Mouse (Mus musculus): ENCODE data around the gene 1600014C23Rik. TPM values are rescaled to one million over a fixed set of nuclear protein-coding genes. Genes with fewer than 3 reads are reported as not detected.

Gene 1600014C23Rik
- total and polyA plus RNA-seq, 3 experiments = 0.81 to 2.7 TPM; not detected in 1

- TF ChIP-seq E2F4 (IDR thresholded peaks at IDR 0.05; ENCODE audit: borderline replicate concordance, low read depth, low read length) (no peak), TAL1 (IDR thresholded peaks at IDR 0.05; ENCODE audit: low read length) (peak; percentile 16; the same call in 1 of the 2 replicates), TCF12 (IDR thresholded peaks at IDR 0.05; ENCODE audit: low read depth, low read length) (0 out of 2 replicates have a peak, but pooled peaks have one; percentile 37)
Observed at GRCm38 (mm10) chr17:45742371-45743147, 8.9 kb upstream of the 1600014C23Rik start (continued).

- Histone ChIP-seq H3K9ac (ENCODE audit: control insufficient read depth, low read depth, low read length, poor library complexity, severe bottlenecking) (peak overlapping the region; percentile 82), H3K79me2 (ENCODE audit: control insufficient read depth, insufficient read depth, low read length, poor library complexity) (peaks cover 2% of the 10 kb centered on the region; the same call in 1 of the 2 replicates), H3K27me3 (ENCODE audit: control insufficient read depth in 1 of 2, insufficient read depth in 2 of 2, low read length in 2 of 2) (no peaks in the 10 kb centered on the region), H3K9me3 (replicated peaks; ENCODE audit: insufficient read depth, low read length) (no peaks in the 10 kb centered on the region), H3K36me3 (ENCODE audit: control insufficient read depth in 1 of 2, insufficient read depth in 2 of 2, low read length in 2 of 2) (0 out of 4 replicates have a peak, but pooled peaks cover 0 to 2% of the 10 kb centered on the region in 2 experiments), H3K4me3 (ENCODE audit: control insufficient read depth in 1 of 2, insufficient read depth in 1 of 2, low read depth in 2 of 2, low read length in 2 of 2) (peak overlapping the region; percentile 63 to 74), H3K4me1 (ENCODE audit: control insufficient read depth in 1 of 2, insufficient read depth in 2 of 2, low read length in 2 of 2) (peaks cover 2 to 22% of the 10 kb centered on the region in 2 experiments), H3K27ac (ENCODE audit: control insufficient read depth, low read depth, low read length) (peak overlapping the region; percentile 64)
- DNase-seq (ENCODE audit: low read depth, low spot score) = peak; percentile 84
- TF ChIP-seq EP300 (IDR thresholded peaks at IDR 0.05; ENCODE audit: low read depth in 1 of 2, low read length in 2 of 2) (peak; percentile 3 to 17; a peak in 1 of 4 replicates), NELFE (IDR thresholded peaks at IDR 0.05; ENCODE audit: low read depth, low read length) (peak; percentile 7; the same call in 1 of the 2 replicates), POLR2A (IDR thresholded peaks at IDR 0.05; ENCODE audit: control insufficient read depth in 1 of 2, insufficient read depth in 1 of 2, low read depth in 1 of 2, low read length in 2 of 2, poor library complexity in 1 of 2) (peak; percentile 6 to 12; a peak in 2 of 4 replicates), CHD2 (IDR thresholded peaks at IDR 0.05; ENCODE audit: low read length) (no peak), GATA1 (IDR thresholded peaks at IDR 0.05; ENCODE audit: low read depth, low read length) (peak; percentile 28; the same call in 1 of the 2 replicates), MYB (IDR thresholded peaks at IDR 0.05; ENCODE audit: low read depth, low read length) (no peak), TCF12 (IDR thresholded peaks at IDR 0.05; ENCODE audit: low read depth, low read length) (0 out of 2 replicates have a peak, but pooled peaks have one; percentile 10), E2F4 (IDR thresholded peaks at IDR 0.05; ENCODE audit: borderline replicate concordance, low read depth, low read length) (no peak), TAL1 (IDR thresholded peaks at IDR 0.05; ENCODE audit: low read length) (0 out of 2 replicates have a peak, but pooled peaks have one; percentile 11), TBP (IDR thresholded peaks at IDR 0.05; ENCODE audit: low read depth, low read length) (no peak), ZNF384 (IDR thresholded peaks at IDR 0.05; ENCODE audit: low read depth, low read length) (no peak), ZKSCAN1 (IDR thresholded peaks at IDR 0.05; ENCODE audit: low read depth, low read length) (peak; percentile 94), ZMIZ1 (IDR thresholded peaks at IDR 0.05; ENCODE audit: low read depth, low read length) (no peak; the same call in 1 of the 2 replicates), UBTF (IDR thresholded peaks at IDR 0.05; ENCODE audit: borderline replicate concordance, insufficient read depth, low read depth, low read length) (no peak), ETS1 (IDR thresholded peaks at IDR 0.05; ENCODE audit: low read depth, low read length) (no peak), MAX (IDR thresholded peaks at IDR 0.05; ENCODE audit: low read length) (no peak), MEF2A (IDR thresholded peaks at IDR 0.05; ENCODE audit: extremely low read depth, insufficient replicate concordance, low read depth, low read length, poor library complexity, severe bottlenecking) (no peak), MAZ (IDR thresholded peaks at IDR 0.05; ENCODE audit: low read depth, low read length) (peak; percentile 31; the same call in 1 of the 2 replicates), HCFC1 (IDR thresholded peaks at IDR 0.05; ENCODE audit: low read depth, low read length) (no peak)
Observed at GRCm38 (mm10) chr17:45737078-45737601, 3.5 kb upstream of the 1600014C23Rik start.
